Mouse (Mus musculus): ENCODE data around the gene Btbd9. TPM values are rescaled to one million over a fixed set of nuclear protein-coding genes. Genes with fewer than 3 reads are reported as not detected.
A peak's percentile ranks its signal among the peaks of the same experiment; 100 is the strongest.

Btbd9 gene
- total and polyA plus RNA-seq, 2 experiments from 2014 or later = 30.3 to 31.0 TPM

GRCm38 (mm10) chr17:30222361-30222760, 353.9 kb downstream of the Btbd9 start:
- Histone ChIP-seq H3K9ac (replicated peaks; ENCODE audit: low read depth, low read length) (no peak overlapping the region), H3K4me2 (ENCODE audit: low read depth, low read length) (no peak overlapping the region), H3K27me3 (ENCODE audit: control insufficient read depth, insufficient read depth, low read length) (no peaks in the 10 kb centered on the region), H3K9me3 (replicated peaks; ENCODE audit: control insufficient read depth, low read length) (no peaks in the 10 kb centered on the region), H3K36me3 (replicated peaks; ENCODE audit: control insufficient read depth, insufficient read depth, low read length) (peaks cover 25% of the 10 kb centered on the region; the same call in 1 of the 2 replicates), H3K4me3 (ENCODE audit: low read depth, low read length) (no peak overlapping the region), H3K4me1 (ENCODE audit: control insufficient read depth, insufficient read depth) (0 out of 2 replicates have a peak, but pooled peaks cover 4% of the 10 kb centered on the region), H3K27ac (ENCODE audit: low read depth) (no peak overlapping the region)
- 77% methylated on average over 11 of the region's 11 CpGs for WGBS
- TF ChIP-seq CTCF (IDR thresholded peaks at IDR 0.05; ENCODE audit: low read depth) = no peak
- no peak for TF ChIP-seq EP300 (IDR thresholded peaks at IDR 0.05; ENCODE audit: low read depth)
- DNase-seq (ENCODE audit: low spot score) = no peak
- no peak for ATAC-seq (ENCODE audit: insufficient read depth, low read depth)

GRCm38 (mm10) chr17:30221677-30222076, 354.6 kb downstream of the Btbd9 start:
- no peak for ATAC-seq (ENCODE audit: insufficient read depth, low read depth)
- WGBS = 80% methylated on average over 14 of the region's 14 CpGs
- no peak for DNase-seq (ENCODE audit: low spot score)
- Histone ChIP-seq H3K4me2 (ENCODE audit: low read depth, low read length) (no peak overlapping the region), H3K27ac (ENCODE audit: low read depth) (no peak overlapping the region), H3K27me3 (ENCODE audit: control insufficient read depth, insufficient read depth, low read length) (no peaks in the 10 kb centered on the region), H3K4me1 (ENCODE audit: control insufficient read depth, insufficient read depth) (0 out of 2 replicates have a peak, but pooled peaks cover 11% of the 10 kb centered on the region), H3K9ac (replicated peaks; ENCODE audit: low read depth, low read length) (no peak overlapping the region), H3K36me3 (replicated peaks; ENCODE audit: control insufficient read depth, insufficient read depth, low read length) (peaks cover 25% of the 10 kb centered on the region; the same call in 1 of the 2 replicates), H3K4me3 (ENCODE audit: low read depth, low read length) (no peak overlapping the region), H3K9me3 (replicated peaks; ENCODE audit: control insufficient read depth, low read length) (no peaks in the 10 kb centered on the region)
- TF ChIP-seq CTCF (IDR thresholded peaks at IDR 0.05; ENCODE audit: low read depth) (no peak), EP300 (IDR thresholded peaks at IDR 0.05; ENCODE audit: low read depth) (no peak)

DNA sequence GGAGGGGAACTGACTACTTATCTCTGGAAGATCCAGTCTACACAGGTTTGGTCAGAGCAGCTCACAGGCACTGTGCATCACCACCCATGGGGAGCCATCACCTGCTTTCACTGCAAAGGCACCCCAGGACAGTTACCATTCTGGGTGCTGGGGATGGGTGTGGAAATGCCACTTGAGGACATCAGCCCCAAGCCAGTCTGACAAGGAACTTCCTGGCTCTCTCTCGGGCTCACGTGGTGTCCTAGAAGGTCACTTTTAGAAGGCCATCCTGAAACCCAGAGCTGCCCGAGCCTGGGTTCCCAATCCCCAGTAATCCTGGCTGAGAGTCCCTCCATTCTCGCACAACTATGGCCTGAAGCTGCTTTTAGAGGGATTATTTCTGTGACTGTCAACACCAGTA, 360.5 kb downstream of the Btbd9 start:
- H3K4me2 ChIP-seq (ENCODE audit: low read depth, low read length) = no peak overlapping the region
- no peak for TF ChIP-seq EP300 (IDR thresholded peaks at IDR 0.05; ENCODE audit: low read depth)
- TF ChIP-seq CTCF (IDR thresholded peaks at IDR 0.05; ENCODE audit: low read depth) = no peak
- peak overlapping the region; percentile 49 for H3K27ac ChIP-seq (ENCODE audit: low read depth)
- no peaks in the 10 kb centered on the region for H3K9me3 ChIP-seq (replicated peaks; ENCODE audit: control insufficient read depth, low read length)
- H3K36me3 ChIP-seq (replicated peaks; ENCODE audit: control insufficient read depth, insufficient read depth, low read length) = peaks cover 25% of the 10 kb centered on the region
- DNase-seq (ENCODE audit: low spot score) (peak; percentile 65), ATAC-seq (ENCODE audit: insufficient read depth, low read depth) (peak; percentile 57)
- no peak overlapping the region for H3K4me3 ChIP-seq (ENCODE audit: low read depth, low read length)
- no peaks in the 10 kb centered on the region for H3K27me3 ChIP-seq (ENCODE audit: control insufficient read depth, insufficient read depth, low read length)
- H3K4me1 ChIP-seq (ENCODE audit: control insufficient read depth, insufficient read depth) = peaks cover 22% of the 10 kb centered on the region
- 20% methylated on average over 4 of the region's 4 CpGs for WGBS
- no peak overlapping the region for H3K9ac ChIP-seq (replicated peaks; ENCODE audit: low read depth, low read length)

GRCm38 (mm10) chr17:30214393-30214792, 361.9 kb downstream of the Btbd9 start:
- H3K9ac ChIP-seq (replicated peaks; ENCODE audit: low read depth, low read length) = no peak overlapping the region
- H3K9me3 ChIP-seq (replicated peaks; ENCODE audit: control insufficient read depth, low read length) = no peaks in the 10 kb centered on the region
- TF ChIP-seq CTCF (IDR thresholded peaks at IDR 0.05; ENCODE audit: low read depth) = no peak
- TF ChIP-seq EP300 (IDR thresholded peaks at IDR 0.05; ENCODE audit: low read depth) = no peak
- H3K4me3 ChIP-seq (ENCODE audit: low read depth, low read length) = no peak overlapping the region
- 41% methylated on average over 6 of the region's 6 CpGs for WGBS
- H3K27me3 ChIP-seq (ENCODE audit: control insufficient read depth, insufficient read depth, low read length) = no peaks in the 10 kb centered on the region
- H3K4me1 ChIP-seq (ENCODE audit: control insufficient read depth, insufficient read depth) = peaks cover 22% of the 10 kb centered on the region
- H3K4me2 ChIP-seq (ENCODE audit: low read depth, low read length) = no peak overlapping the region
- H3K27ac ChIP-seq (ENCODE audit: low read depth) = no peak overlapping the region
- H3K36me3 ChIP-seq (replicated peaks; ENCODE audit: control insufficient read depth, insufficient read depth, low read length) = peaks cover 28% of the 10 kb centered on the region
- ATAC-seq (ENCODE audit: insufficient read depth, low read depth) (no peak), DNase-seq (ENCODE audit: low spot score) (no peak)

GRCm38 (mm10) chr17:30213371-30213770, 362.9 kb downstream of the Btbd9 start:
- Histone ChIP-seq H3K4me2 (ENCODE audit: low read depth, low read length) (no peak overlapping the region), H3K4me1 (ENCODE audit: control insufficient read depth, insufficient read depth) (peaks cover 22% of the 10 kb centered on the region), H3K9me3 (replicated peaks; ENCODE audit: control insufficient read depth, low read length) (no peaks in the 10 kb centered on the region), H3K36me3 (replicated peaks; ENCODE audit: control insufficient read depth, insufficient read depth, low read length) (peaks cover 30% of the 10 kb centered on the region), H3K4me3 (ENCODE audit: low read depth, low read length) (no peak overlapping the region), H3K27me3 (ENCODE audit: control insufficient read depth, insufficient read depth, low read length) (no peaks in the 10 kb centered on the region), H3K9ac (replicated peaks; ENCODE audit: low read depth, low read length) (no peak overlapping the region), H3K27ac (ENCODE audit: low read depth) (no peak overlapping the region)
- TF ChIP-seq CTCF (IDR thresholded peaks at IDR 0.05; ENCODE audit: low read depth) = no peak
- no peak for TF ChIP-seq EP300 (IDR thresholded peaks at IDR 0.05; ENCODE audit: low read depth)
- ATAC-seq (ENCODE audit: insufficient read depth, low read depth) = no peak
- WGBS = 68% methylated on average over 5 of the region's 5 CpGs
- no peak for DNase-seq (ENCODE audit: low spot score)

DNA sequence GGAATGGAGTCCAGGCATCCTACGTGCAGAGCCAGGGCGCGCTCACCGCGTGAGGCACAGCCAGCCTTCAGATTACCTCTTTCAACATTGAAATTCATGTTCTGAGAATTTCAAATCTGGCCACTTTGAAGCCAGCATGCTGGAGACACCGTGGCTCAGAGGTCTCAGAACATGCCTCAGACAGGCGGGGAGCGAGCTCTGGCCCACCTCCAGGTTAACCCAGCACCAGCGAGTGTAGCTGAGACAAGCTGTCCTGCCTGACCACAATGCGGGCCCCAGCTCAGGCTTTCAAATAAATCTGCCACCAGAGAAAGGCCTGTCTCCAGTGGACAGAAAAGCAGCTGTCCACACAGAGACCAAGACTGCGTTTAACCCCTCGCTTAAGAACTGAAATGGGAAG, 363.6 kb downstream of the Btbd9 start:
- Histone ChIP-seq H3K9ac (replicated peaks; ENCODE audit: low read depth, low read length) (no peak overlapping the region), H3K27me3 (ENCODE audit: control insufficient read depth, insufficient read depth, low read length) (no peaks in the 10 kb centered on the region), H3K4me1 (ENCODE audit: control insufficient read depth, insufficient read depth) (peaks cover 22% of the 10 kb centered on the region), H3K36me3 (replicated peaks; ENCODE audit: control insufficient read depth, insufficient read depth, low read length) (peaks cover 34% of the 10 kb centered on the region), H3K27ac (ENCODE audit: low read depth) (no peak overlapping the region), H3K9me3 (replicated peaks; ENCODE audit: control insufficient read depth, low read length) (no peaks in the 10 kb centered on the region), H3K4me2 (ENCODE audit: low read depth, low read length) (no peak overlapping the region), H3K4me3 (ENCODE audit: low read depth, low read length) (no peak overlapping the region)
- ATAC-seq (ENCODE audit: insufficient read depth, low read depth) (no peak), DNase-seq (ENCODE audit: low spot score) (no peak)
- no peak for TF ChIP-seq EP300 (IDR thresholded peaks at IDR 0.05; ENCODE audit: low read depth)
- TF ChIP-seq CTCF (IDR thresholded peaks at IDR 0.05; ENCODE audit: low read depth) = no peak
- 61% methylated on average over 12 of the region's 12 CpGs for WGBS

Measured in heart, postnatal 0 days (tissue).